Mouse (Mus musculus): ENCODE measurements around the gene Tiam1. TPM values are rescaled to one million over a fixed set of nuclear protein-coding genes. Genes with fewer than 3 reads are reported as not detected.

Tiam1 gene
- polyA plus RNA-seq, 1 experiment from 2014 or later, result 51.8 TPM

DNA sequence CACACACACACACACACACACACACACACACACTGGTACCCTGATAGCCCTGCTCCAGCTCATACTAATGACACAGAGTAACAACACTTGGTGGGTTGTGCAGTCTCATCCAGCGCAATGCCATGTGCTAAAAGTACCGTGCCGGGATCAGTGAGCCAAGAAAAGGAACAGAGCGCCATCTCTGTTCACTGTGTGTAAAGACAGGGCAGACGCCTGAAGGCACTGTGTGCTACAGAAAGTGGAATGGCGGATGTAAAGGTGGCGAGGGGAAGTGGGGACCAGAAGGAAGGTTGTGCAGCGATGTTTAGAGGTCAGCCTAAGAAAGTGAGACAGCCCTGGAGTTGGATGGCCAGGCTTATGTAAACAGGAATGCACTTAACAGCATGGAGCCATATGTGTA is 221.1 kb downstream of the Tiam1 start:
- Histone ChIP-seq H3K4me1 (peaks cover 24% of the 10 kb centered on the region), H3K27me3 (no peaks in the 10 kb centered on the region), H3K9ac (no peak overlapping the region), H3K9me3 (no peaks in the 10 kb centered on the region), H3K36me3 (no peaks in the 10 kb centered on the region), H3K27ac (no peak overlapping the region), H3K4me3 (no peak overlapping the region), H3K4me2 (no peak overlapping the region)
- no peak for ATAC-seq (ENCODE audit: insufficient number of reproducible peaks, low FRiP score, low TSS enrichment, low read depth)
- WGBS, result 94% methylated on average over 8 of the region's 8 CpGs

DNA sequence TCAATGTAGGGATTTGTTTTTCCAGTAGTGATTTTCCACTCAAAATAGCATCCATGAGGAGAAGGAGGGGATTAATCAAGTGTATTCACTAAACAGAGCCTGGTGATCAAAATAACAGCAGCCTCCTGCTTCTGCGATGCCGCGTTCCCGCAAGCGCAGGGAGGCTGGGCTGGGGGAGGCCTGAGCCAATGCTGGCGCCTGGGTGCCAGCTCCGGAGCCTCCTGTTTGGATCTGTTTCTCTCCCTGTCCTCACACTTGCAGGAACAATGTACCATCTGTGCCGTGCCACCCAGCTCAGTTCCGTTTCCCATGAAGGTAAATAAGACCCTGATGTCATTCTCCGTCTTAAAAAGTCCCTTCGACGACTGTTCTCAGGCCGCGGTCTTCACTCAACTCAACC is 222.2 kb downstream of the Tiam1 start:
- Histone ChIP-seq H3K4me1 (peaks cover 28% of the 10 kb centered on the region), H3K36me3 (no peaks in the 10 kb centered on the region), H3K27me3 (no peaks in the 10 kb centered on the region), H3K4me3 (no peak overlapping the region), H3K27ac (no peak overlapping the region), H3K9me3 (no peaks in the 10 kb centered on the region), H3K4me2 (no peak overlapping the region), H3K9ac (no peak overlapping the region)
- 83% methylated on average over 14 of the region's 14 CpGs for WGBS
- no peak for ATAC-seq (ENCODE audit: insufficient number of reproducible peaks, low FRiP score, low TSS enrichment, low read depth)

- peaks cover 28% of the 10 kb centered on the region for H3K4me1 ChIP-seq
- H3K9ac ChIP-seq, result no peak overlapping the region
- no peaks in the 10 kb centered on the region for H3K36me3 ChIP-seq
- H3K9me3 ChIP-seq, result no peaks in the 10 kb centered on the region
- no peak for ATAC-seq (ENCODE audit: insufficient number of reproducible peaks, low FRiP score, low TSS enrichment, low read depth)
- no peaks in the 10 kb centered on the region for H3K27me3 ChIP-seq
- no peak overlapping the region for H3K27ac ChIP-seq
- no peak overlapping the region for H3K4me3 ChIP-seq
- H3K4me2 ChIP-seq, result no peak overlapping the region
- whole genome bisulfite sequencing, result 75% methylated on average over 8 of the region's 8 CpGs
These were observed 223.2 kb downstream of the Tiam1 start for GRCm38 (mm10) chr16:89920417-89920816.

DNA sequence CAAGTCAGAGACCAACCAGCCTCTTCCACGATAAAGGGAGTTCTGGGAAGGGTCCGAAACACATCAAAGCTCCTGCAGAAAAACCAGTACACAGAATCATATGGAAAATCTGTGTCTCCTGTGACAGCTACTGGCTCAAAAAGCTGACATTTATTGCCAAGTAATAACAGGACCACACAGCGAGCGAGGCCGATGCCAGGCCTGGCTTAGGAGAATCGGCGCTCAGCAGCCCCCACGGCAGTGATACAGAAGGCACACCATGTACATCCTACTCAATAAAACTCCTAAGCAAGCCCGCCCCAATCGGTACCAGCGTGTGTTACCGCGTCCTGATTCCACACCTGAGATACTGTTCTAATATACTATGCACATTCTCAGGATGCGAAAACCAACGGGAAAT is 226.2 kb downstream of the Tiam1 start:
- no peak overlapping the region for H3K27ac ChIP-seq
- H3K27me3 ChIP-seq, result no peaks in the 10 kb centered on the region
- no peaks in the 10 kb centered on the region for H3K9me3 ChIP-seq
- peak overlapping the region; percentile 31; the same call in 1 of the 2 replicates for H3K4me2 ChIP-seq
- H3K4me1 ChIP-seq, result peaks cover 25% of the 10 kb centered on the region
- H3K36me3 ChIP-seq, result no peaks in the 10 kb centered on the region
- 59% methylated on average over 15 of the region's 15 CpGs for WGBS
- no peak for ATAC-seq (ENCODE audit: insufficient number of reproducible peaks, low FRiP score, low TSS enrichment, low read depth)
- no peak overlapping the region for H3K4me3 ChIP-seq
- no peak overlapping the region for H3K9ac ChIP-seq

DNA sequence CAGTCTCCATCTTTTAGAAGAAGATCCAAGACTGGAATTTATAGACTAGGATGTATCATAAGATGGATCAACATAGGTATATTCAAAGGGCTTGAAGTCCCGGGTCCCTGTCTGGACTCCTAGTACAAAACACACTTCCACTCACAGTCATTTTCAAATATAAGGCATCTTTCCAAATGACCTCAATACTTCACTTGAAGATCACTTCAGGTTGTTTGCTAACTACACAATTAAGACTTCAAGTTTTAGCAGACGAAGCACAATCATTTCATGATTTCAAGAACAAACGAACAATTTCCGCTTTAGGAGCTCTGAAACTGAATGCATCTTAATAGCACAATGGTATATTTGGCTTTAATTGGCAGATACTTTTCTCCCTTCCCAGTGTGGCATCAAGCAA is 228.6 kb downstream of the Tiam1 start:
- H3K27ac ChIP-seq, result no peak overlapping the region
- no peak for ATAC-seq (ENCODE audit: insufficient number of reproducible peaks, low FRiP score, low TSS enrichment, low read depth)
- no peak overlapping the region for H3K4me3 ChIP-seq
- no peaks in the 10 kb centered on the region for H3K9me3 ChIP-seq
- H3K4me2 ChIP-seq, result no peak overlapping the region
- H3K36me3 ChIP-seq, result no peaks in the 10 kb centered on the region
- WGBS, result 91% methylated on average over 4 of the region's 4 CpGs
- no peak overlapping the region for H3K9ac ChIP-seq
- H3K4me1 ChIP-seq, result peaks cover 30% of the 10 kb centered on the region
- H3K27me3 ChIP-seq, result no peaks in the 10 kb centered on the region

DNA sequence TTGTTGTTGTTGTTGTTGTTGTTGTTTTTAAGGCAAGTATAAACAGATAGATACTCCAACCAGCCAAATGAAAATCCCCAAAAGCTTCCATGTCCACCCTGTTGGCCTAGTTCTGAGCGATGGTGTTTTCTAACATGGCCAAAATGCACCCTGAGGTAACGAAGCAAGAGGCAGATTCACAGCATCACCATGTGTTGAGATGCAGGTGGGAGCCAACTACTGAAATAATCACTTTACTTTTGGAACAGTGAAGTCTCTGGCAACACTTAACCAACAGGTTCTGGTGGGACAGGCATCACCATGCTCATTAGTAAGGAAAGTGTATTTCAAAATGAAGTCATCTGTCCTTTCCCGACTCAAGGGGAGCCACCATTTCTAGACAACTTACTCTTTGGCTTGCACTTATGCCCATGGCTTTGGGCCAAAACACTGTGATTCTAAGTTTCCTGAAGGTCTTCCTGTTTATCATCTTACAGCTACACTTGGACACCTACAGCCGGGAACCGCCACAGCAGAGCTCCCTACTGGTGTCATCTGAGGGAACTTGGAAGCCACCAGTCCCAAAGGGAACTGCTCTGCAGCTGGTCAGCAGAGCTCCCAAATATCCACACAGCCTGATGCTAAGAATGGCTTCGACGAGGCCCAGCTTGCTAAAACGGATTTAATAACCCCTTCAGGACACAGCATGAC is 230.7 kb downstream of the Tiam1 start:
- no peaks in the 10 kb centered on the region for H3K27me3 ChIP-seq
- no peak overlapping the region for H3K27ac ChIP-seq
- no peaks in the 10 kb centered on the region for H3K36me3 ChIP-seq
- 55% methylated on average over 8 of the region's 8 CpGs for WGBS
- H3K4me2 ChIP-seq, result no peak overlapping the region
- H3K9me3 ChIP-seq, result no peaks in the 10 kb centered on the region
- ATAC-seq (ENCODE audit: insufficient number of reproducible peaks, low FRiP score, low TSS enrichment, low read depth), result no peak
- peaks cover 29% of the 10 kb centered on the region for H3K4me1 ChIP-seq
- no peak overlapping the region for H3K9ac ChIP-seq
- H3K4me3 ChIP-seq, result no peak overlapping the region

DNA sequence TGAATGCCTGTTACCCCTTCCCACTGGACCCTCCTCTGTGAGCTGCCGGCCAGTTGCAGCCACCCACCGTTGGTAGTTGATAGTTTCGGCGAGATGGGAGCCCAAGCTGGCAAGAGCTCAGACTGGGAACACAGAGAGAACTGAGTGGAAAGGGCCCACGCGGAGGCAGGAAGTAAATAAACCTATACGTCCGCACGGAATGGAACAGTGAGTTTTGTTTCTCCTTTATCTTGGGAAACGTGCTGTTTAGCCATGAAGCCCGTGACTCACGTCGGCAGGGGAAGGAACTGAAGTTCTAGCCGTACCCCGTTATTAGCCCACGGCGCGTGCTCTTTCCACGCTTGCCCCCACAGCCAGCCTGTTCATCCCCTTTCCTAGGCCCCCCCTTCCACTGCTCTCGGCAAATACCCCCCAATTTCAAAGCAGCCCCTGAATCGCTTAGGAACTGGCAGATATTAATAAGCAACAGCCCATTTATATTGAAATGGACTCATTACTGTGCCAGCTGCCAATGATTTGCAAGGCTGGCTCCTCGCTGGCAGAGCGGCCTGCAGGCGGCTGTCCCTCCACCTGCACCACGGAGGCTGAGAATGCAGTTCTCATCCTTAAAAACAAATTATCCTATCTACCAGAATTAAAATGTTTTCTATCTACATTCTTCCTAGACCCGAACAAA is 234.0 kb downstream of the Tiam1 start:
- H3K9me3 ChIP-seq, result no peaks in the 10 kb centered on the region
- H3K4me2 ChIP-seq, result no peak overlapping the region
- no peak overlapping the region for H3K4me3 ChIP-seq
- H3K4me1 ChIP-seq, result peaks cover 24% of the 10 kb centered on the region
- ATAC-seq (ENCODE audit: insufficient number of reproducible peaks, low FRiP score, low TSS enrichment, low read depth), result no peak
- no peaks in the 10 kb centered on the region for H3K36me3 ChIP-seq
- no peak overlapping the region for H3K9ac ChIP-seq
- no peaks in the 10 kb centered on the region for H3K27me3 ChIP-seq
- H3K27ac ChIP-seq, result no peak overlapping the region
- 47% methylated on average over 26 of the region's 26 CpGs for WGBS

GRCm38 (mm10) chr16:89907651-89908050 is 235.9 kb downstream of the Tiam1 start:
- Histone ChIP-seq H3K9ac (no peak overlapping the region), H3K36me3 (no peaks in the 10 kb centered on the region), H3K9me3 (no peaks in the 10 kb centered on the region), H3K27ac (no peak overlapping the region), H3K27me3 (no peaks in the 10 kb centered on the region), H3K4me3 (no peak overlapping the region), H3K4me2 (no peak overlapping the region), H3K4me1 (peaks cover 16% of the 10 kb centered on the region)
- WGBS, result 72% methylated on average over 9 of the region's 9 CpGs
- no peak for ATAC-seq (ENCODE audit: insufficient number of reproducible peaks, low FRiP score, low TSS enrichment, low read depth)

- H3K4me1 ChIP-seq, result peaks cover 13% of the 10 kb centered on the region
- no peak overlapping the region for H3K9ac ChIP-seq
- H3K36me3 ChIP-seq, result no peaks in the 10 kb centered on the region
- no peak overlapping the region for H3K4me2 ChIP-seq
- no peaks in the 10 kb centered on the region for H3K27me3 ChIP-seq
- no peaks in the 10 kb centered on the region for H3K9me3 ChIP-seq
- no peak overlapping the region for H3K4me3 ChIP-seq
- ATAC-seq (ENCODE audit: insufficient number of reproducible peaks, low FRiP score, low TSS enrichment, low read depth), result no peak
- 92% methylated on average over 7 of the region's 7 CpGs for WGBS
- no peak overlapping the region for H3K27ac ChIP-seq
These were observed 236.7 kb downstream of the Tiam1 start for GRCm38 (mm10) chr16:89906909-89907308.

GRCm38 (mm10) chr16:89905730-89906305 is 237.8 kb downstream of the Tiam1 start:
- Histone ChIP-seq H3K36me3 (no peaks in the 10 kb centered on the region), H3K9me3 (no peaks in the 10 kb centered on the region), H3K27ac (no peak overlapping the region), H3K9ac (no peak overlapping the region), H3K4me2 (no peak overlapping the region), H3K4me1 (peaks cover 17% of the 10 kb centered on the region), H3K4me3 (no peak overlapping the region), H3K27me3 (no peaks in the 10 kb centered on the region)
- ATAC-seq (ENCODE audit: insufficient number of reproducible peaks, low FRiP score, low TSS enrichment, low read depth), result no peak
- 95% methylated on average over 1 of the region's 1 CpGs for whole genome bisulfite sequencing

- Histone ChIP-seq H3K4me1 (peaks cover 18% of the 10 kb centered on the region), H3K9ac (no peak overlapping the region), H3K36me3 (no peaks in the 10 kb centered on the region), H3K27ac (no peak overlapping the region), H3K9me3 (no peaks in the 10 kb centered on the region), H3K4me3 (no peak overlapping the region), H3K4me2 (no peak overlapping the region), H3K27me3 (no peaks in the 10 kb centered on the region)
- 90% methylated on average over 12 of the region's 12 CpGs for WGBS
- no peak for ATAC-seq (ENCODE audit: insufficient number of reproducible peaks, low FRiP score, low TSS enrichment, low read depth)
These were observed 239.4 kb downstream of the Tiam1 start for GRCm38 (mm10) chr16:89904121-89904520.

DNA sequence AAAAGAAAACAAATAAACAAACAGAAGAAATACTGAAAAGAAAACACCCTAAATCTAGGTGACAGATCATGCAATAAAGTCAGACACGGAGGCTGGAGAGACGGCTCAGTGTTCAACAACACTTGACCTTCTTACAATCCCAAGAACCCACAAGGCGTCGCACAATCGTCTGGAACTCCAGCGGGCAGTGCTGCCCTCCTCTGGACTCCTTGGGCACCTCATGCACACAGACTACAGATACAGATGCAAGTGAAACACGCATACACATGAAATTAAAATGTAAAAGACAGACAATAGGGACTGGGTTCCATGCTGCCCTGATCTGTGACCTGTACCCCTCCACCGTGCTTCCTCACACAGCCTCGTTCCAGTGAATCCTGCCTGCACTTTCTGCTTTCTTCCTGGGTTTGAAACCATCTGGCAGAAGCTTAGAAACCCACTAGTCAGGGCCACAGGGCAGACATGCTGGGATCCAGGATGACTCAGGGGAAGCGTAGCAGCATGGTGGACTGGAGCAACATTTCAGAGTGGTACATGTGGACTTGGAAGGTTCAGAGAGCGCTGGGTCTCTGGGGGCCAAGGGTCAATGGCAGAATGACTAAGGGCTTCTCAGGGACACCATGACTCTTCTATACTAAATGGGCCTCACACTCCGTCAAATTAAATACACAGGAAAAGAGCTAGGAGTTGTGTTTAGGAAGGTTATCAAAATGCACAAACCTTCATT is 240.8 kb downstream of the Tiam1 start:
- Histone ChIP-seq H3K9me3 (no peaks in the 10 kb centered on the region), H3K4me1 (peaks cover 30% of the 10 kb centered on the region), H3K27ac (no peak overlapping the region), H3K27me3 (no peaks in the 10 kb centered on the region), H3K4me2 (no peak overlapping the region), H3K4me3 (no peak overlapping the region), H3K9ac (no peak overlapping the region), H3K36me3 (no peaks in the 10 kb centered on the region)
- 88% methylated on average over 12 of the region's 12 CpGs for WGBS
- ATAC-seq (ENCODE audit: insufficient number of reproducible peaks, low FRiP score, low TSS enrichment, low read depth), result no peak

Measured in limb, embryonic 15.5 days (tissue).